ENCODE assay signal across 17 mouse cellular contexts in genomic region chr13:82106032-82106431, GRCm38 (mm10).
"Had no signal": no experiment of that assay in that cellular context is flagged by ENCODE, and none has a peak within 500 bp of the region (broad histone marks: within the 10 kb centered on the region; RNA-seq: fewer than 3 reads in every experiment).

No protein-coding gene starts in this region.

- DNase-seq: kidney, adult 2 months; kidney, postnatal 25 days; layer of hippocampus, adult 9-11 months; layer of hippocampus, postnatal 36 days; liver, embryonic 13.5 days; lung, adult 2 months; thymus, adult 2 months; thymus, postnatal 14 days; thymus, postnatal 4 days had no signal

- H3K27me3 ChIP-seq: liver, embryonic 13.5 days; midbrain, embryonic 15.5 days had no signal

- H3K9ac ChIP-seq: liver, embryonic 13.5 days; midbrain, embryonic 15.5 days had no signal

- H3K4me2 ChIP-seq: liver, embryonic 13.5 days; midbrain, embryonic 15.5 days had no signal

- H3K4me3 ChIP-seq: layer of hippocampus, adult 2 months; left cerebral cortex, adult 2 months; liver, embryonic 13.5 days; midbrain, embryonic 15.5 days; myocyte had no signal

- H3K9me3 ChIP-seq: liver, embryonic 13.5 days; midbrain, embryonic 15.5 days had no signal

- ATAC-seq: intestine, postnatal 0 days; midbrain, embryonic 15.5 days had no signal

- H3K27ac ChIP-seq: kidney, postnatal 0 days; layer of hippocampus, adult 2 months; left cerebral cortex, adult 2 months; liver, embryonic 13.5 days; macrophage; midbrain, embryonic 15.5 days; stomach, postnatal 0 days had no signal

- H3K36me3 ChIP-seq: liver, embryonic 13.5 days; midbrain, embryonic 15.5 days had no signal

- H3K4me1 ChIP-seq: liver, embryonic 13.5 days; midbrain, embryonic 15.5 days had no signal
